Mouse (Mus musculus) liver, adult 10 weeks (tissue): ENCODE data around the gene Steap2. TPM values are rescaled to one million over a fixed set of nuclear protein-coding genes. Genes with fewer than 3 reads are reported as not detected.

ENCODE experiments used
- polyA plus RNA-seq: library from polyadenylated mRNA; stranded (reverse); fragments of 350-450 nt; fragmentation: Illumina TruSeq; extraction: RNeasy Lipid Tissue Mini Kit (QIAGEN cat#74804); gene quantifications from one replicate; pipeline ENCODE4 v1.2.3, GENCODE M21; 2014; ENCODE audit warnings: low read depth, low replicate concordance

The Steap2 gene
- 14.2 TPM for polyA plus RNA-seq

DNA sequence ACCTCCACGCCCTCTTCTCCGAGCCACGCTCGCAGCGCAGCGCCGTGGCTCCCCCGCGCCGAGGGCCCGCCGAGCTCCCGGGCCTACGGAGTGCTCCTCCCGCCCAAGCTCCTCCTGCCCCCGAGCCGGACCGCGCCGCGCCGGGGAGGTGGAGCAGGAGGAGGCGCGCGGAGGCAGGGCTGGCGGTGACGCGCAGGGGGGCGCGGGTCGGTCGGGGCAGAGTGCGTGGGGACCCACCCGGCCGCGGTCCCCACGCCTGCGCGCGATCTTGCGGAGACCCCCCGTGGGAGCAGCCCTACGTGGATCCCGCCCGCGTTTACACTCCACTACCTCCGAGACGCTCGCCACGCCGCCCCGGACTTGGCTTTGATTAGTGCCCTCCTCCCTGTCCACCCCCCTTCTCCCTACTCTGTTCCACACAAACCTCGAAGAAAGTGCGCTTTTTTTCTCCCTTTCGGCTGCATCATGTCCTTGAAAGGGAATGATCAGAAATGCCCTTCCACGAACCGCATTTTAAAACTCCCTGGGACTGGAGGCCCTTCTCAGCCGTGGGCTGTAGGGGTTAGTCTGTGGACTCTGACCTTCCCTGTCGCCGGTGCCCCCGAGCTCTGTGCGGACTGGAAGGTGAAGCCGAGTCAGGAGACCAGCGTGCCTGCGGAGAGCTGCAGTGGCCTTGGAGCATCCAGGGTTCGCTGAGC is at the start of gene Steap2:
Steap2 (minus strand) TSS at position 623 of the 698 bp plus-strand sequence.

DNA sequence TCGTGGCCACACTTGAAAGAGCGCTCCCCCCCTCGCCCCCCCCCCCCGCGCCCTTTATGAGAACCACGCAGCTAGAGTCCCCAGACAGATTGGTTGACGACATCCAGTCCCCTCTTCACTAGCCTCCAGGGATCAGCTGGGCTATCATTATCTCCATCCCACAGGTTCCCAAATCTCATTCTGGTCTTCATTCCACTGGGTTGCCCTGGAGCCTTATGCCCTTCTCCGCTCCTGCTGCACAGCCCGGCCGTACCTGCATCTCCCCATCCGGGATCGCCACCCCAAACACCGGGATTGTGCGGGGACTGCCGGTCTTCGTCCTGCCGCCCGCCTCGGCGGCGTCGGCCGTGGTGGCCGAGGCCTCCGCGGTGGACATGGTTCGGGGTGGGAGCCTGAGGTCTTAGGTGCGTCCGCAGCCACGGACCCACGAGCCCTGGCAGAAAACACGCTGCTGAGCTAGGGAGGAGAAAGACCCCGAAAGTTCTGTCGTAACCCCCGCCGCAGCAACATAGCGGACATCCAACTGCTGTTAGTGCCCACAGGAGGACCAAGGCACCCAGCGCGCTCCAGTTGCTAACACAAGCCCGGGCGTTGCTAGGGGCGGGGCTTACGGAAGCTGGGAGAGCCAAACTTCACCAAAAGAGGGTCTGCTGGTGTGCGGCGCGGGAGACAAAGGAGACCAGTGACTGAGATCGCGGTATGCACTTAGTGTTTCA is 30.6 kb downstream of the Steap2 start, which contains the start of gene Cfap69:
Cfap69 (minus strand) TSS at position 585 of the 716 bp plus-strand sequence.

Other genes starting within 250 kb of the Steap2 start
- not detected for gene 1700015F17Rik, start 215.4 kb downstream of the Steap2 start, polyA plus RNA-seq
- gene Cldn12, start 179.6 kb downstream of the Steap2 start, polyA plus RNA-seq: 107 TPM
- 27.0 TPM for gene Gtpbp10, start 135.0 kb downstream of the Steap2 start, polyA plus RNA-seq
- gene Gm8773, start 120.8 kb downstream of the Steap2 start, polyA plus RNA-seq: not detected
- gene Cfap69, start 30.3 kb downstream of the Steap2 start, polyA plus RNA-seq: 0.77 TPM
- not detected for gene Steap1, start 54.7 kb upstream of the Steap2 start, polyA plus RNA-seq